Mouse (Mus musculus): ENCODE results near the gene Cib3.

The Cib3 gene

DNA sequence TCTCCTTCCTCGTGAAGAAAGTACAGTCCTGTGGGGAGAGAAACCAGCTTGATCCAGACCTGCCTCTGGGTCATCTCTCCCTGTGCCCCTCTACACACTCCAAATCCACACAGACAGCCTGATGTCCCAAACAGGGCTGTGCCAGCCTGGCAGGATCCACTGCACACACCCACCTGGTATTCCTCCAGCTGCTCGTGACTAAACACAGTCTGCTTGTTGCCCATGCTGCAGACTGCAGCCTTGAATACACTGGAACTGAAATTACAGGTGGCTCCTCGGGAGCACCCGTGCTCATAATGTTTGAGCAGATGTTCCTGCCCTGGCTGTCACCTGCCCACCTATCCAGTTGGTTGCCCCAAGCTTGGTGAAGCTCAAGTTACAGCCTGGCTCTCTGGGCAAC, at the start of gene Cib3:
TSS of gene Cib3 (minus strand) at position 87 of the 400 bp plus-strand sequence.
- peak; percentile 17 for DNase-seq (ENCODE audit: low spot score)

- no peak for DNase-seq (ENCODE audit: low spot score)
Measured at GRCm38 (mm10) chr8:72261872-72262271, 49.2 kb upstream of the Cib3 start.

GRCm38 (mm10) chr8:72261431-72261830, 48.8 kb upstream of the Cib3 start:
- DNase-seq (ENCODE audit: low spot score) = no peak

DNA sequence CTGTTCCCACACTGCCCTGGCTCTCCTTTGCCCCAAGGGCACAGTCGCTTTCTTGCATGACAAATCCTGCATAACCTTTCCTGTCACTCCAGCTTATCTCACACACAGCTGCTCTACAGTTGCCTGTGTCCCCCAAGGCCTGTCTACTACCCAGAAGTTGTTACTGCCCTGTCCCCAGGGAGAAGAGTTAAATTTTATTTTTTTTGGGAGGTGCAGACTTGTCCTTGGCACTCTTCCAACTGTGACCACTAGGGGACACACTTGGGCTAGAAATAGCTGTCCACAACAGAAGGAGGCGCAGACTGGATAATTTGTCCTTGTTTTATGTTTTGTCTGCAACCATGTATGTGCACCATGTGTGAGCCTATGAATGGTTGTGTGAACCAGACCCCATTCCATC, 48.4 kb upstream of the Cib3 start:
- DNase-seq (ENCODE audit: low spot score) = peak; percentile 32

DNA sequence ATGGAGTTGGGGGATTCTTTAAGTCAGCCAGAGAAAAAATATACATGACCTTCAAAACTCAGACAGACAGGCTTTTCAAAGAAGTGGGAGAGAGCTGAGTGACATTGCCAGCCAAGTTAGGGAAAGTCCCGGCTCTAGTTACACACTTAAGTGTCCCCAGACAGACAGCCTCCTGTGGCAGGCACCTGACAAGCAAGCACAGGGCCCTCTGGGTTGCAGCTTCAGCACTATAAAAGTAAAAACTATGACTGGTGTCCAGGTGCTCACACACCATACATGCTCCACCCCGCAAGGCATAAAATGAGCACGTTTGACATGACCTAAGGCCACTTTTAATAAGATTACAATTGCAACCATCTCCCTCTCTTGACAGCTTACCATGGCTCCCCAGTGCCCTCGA, 47.9 kb upstream of the Cib3 start:
- DNase-seq (ENCODE audit: low spot score) = no peak

GRCm38 (mm10) chr8:72259862-72260261, 47.2 kb upstream of the Cib3 start:
- no peak for DNase-seq (ENCODE audit: low spot score)

DNA sequence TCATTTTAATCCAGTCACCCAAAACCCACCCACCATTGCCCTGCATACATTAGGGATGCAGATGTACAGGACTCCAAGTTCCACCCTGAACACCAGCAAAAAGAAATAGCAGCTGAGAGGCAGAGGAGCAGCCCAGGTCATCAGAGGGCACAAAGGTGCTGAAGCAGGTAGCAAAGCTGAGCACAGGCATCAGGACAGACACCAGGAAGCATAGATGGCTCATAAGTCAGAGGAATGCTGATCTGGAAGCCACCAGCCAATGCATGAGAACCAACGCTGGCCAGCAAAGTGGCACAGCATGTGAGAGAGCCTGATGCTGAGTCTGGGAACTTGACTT, 45.2 kb upstream of the Cib3 start:
- no peak for DNase-seq (ENCODE audit: low spot score)

- DNase-seq (ENCODE audit: low spot score) = peak; percentile 35
Measured at GRCm38 (mm10) chr8:72257171-72257901, 44.7 kb upstream of the Cib3 start.

- DNase-seq (ENCODE audit: low spot score) = no peak
Measured at GRCm38 (mm10) chr8:72244610-72245009, 32.0 kb upstream of the Cib3 start.

DNA sequence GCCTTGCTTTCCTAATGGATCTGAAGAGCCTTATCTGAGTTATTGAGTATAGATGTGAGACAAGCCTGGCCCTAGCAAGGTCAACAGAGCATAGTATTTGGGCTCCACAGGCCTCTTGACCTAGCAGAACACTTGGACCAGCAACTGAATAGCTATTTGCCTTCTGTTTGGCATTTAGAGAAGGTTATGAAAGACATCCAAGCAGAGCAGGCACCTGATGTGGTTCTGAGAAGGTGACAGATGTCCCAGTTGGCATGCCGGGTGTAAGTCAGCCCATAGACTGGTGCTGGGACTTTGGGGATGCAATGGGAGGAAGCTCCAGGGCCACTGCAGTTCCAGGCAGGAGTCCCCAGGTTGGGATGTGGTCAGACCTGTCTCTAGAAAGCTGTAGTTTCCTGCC, 29.6 kb upstream of the Cib3 start:
- DNase-seq (ENCODE audit: low spot score) = no peak

DNA sequence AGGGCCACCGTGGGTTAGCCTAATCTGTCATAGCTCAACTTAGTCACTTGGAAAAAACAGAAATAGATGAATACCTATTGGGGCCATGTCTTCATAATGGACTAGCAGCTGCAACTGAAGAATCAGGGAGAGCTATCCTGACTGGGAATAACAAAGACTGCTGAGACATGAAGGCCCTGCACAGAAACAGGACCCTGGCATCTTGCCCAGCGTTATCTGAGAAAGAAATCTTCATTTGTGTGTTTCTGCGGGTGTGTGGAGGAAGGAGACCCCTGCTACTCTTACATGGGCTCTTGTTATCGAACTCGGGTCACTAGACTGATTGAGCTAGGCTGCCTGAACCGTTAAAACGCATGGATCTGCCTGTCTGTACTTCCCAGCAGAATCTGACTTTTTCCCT, 28.3 kb upstream of the Cib3 start:
- no peak for DNase-seq (ENCODE audit: low spot score)

- DNase-seq (ENCODE audit: low spot score) = peak; percentile 34
Measured at GRCm38 (mm10) chr8:72240403-72240763, 27.7 kb upstream of the Cib3 start.

DNA sequence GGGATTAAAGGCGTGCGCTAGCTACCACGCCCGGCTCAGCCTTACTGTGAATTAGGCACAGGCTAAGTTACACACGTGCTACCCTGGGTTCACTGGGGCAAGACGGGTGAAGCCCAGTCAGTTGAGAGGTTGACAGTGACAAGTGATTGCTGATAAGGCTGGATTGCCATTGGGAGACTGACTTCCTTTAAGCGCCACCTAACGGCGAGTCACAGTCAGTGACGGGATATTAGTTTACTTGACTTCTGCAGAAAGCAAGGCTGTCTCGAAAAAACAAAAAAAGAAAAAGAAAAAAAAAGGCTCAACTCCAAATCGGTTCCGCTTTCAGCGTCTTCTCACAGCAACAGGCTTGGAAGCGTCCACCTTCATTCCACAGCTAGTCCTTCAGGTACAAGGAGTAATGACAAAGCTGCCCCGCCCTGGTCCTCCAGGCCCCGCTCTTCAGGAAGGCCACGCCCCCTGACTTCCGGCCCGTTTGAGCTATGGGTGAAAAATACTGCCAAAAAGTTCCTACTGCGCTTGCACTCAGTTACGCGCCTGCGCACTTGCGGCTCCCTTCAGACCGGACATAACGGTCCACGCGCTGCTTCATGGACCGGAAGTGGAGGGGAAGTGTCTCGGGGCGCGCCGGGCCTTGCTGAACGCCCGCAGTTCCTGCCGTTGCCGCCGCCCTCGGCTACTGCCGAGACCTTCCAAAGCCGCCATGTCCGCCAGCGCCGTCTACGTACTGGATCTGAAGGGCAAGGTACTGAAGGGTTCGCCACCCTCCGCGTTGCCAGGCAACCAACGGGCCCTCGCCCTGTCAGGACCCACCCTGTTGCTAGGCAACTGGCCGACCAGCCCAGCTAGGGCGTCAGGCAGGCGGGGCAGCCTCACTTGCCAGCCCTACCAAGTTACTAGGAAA, 27.1 kb upstream of the Cib3 start, which contains the start of gene Ap1m1:
TSS of gene Ap1m1 (plus strand) at position 520 of the 904 bp plus-strand sequence.
- DNase-seq (ENCODE audit: low spot score) = peak; percentile 98

DNA sequence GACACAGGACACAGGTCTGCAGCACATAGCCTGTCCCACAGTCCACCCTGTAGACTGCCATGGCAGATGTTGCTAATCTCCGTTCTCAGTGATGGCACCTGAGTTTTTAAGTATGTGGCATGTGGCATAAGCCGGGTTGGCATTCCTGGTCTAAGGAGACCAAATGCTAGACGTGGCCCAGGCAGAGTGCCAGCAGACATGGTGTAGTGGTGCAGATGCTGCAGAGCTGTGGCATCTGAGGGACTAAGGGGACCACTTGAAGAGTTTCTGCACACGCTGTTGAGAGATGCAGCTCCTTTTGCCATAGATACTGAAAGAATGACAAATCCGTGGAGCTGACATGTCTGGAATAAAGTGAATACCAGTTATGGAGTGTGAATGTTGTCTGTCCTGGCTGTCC, 10.0 kb upstream of the Cib3 start:
- no peak for DNase-seq (ENCODE audit: low spot score)

GRCm38 (mm10) chr8:72220758-72221157, 8.1 kb upstream of the Cib3 start:
- no peak for DNase-seq (ENCODE audit: low spot score)

GRCm38 (mm10) chr8:72219541-72220363, 7.1 kb upstream of the Cib3 start, which contains the start of gene Fam32a:
Gene Fam32a (plus strand): TSS chr8:72219730.
- peak; percentile 93 for DNase-seq (ENCODE audit: low spot score)

GRCm38 (mm10) chr8:72218781-72219540, 6.3 kb upstream of the Cib3 start:
- DNase-seq (ENCODE audit: low spot score) = no peak

DNA sequence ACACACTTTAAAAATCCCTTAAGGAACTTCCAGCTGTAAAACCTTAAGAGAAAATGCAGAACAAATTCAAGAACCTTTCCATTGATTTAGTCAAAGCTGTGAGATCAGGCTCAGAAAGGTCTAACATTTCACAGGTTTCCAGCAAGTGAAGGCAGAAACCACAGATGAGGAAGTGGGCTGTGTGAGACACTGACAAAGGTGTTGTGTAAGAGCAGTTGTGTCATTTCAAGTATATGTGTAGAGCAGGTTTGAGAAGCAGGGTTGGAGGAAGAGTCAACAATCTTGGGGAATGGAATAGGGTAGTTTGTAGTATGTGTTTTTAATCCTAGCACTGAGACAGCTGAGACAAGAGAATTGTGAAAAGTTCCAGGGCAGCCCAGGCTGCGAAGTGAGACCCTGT, 3.2 kb upstream of the Cib3 start:
- DNase-seq (ENCODE audit: low spot score) = no peak

GRCm38 (mm10) chr8:72215060-72215459, 2.4 kb upstream of the Cib3 start:
- no peak for DNase-seq (ENCODE audit: low spot score)

DNA sequence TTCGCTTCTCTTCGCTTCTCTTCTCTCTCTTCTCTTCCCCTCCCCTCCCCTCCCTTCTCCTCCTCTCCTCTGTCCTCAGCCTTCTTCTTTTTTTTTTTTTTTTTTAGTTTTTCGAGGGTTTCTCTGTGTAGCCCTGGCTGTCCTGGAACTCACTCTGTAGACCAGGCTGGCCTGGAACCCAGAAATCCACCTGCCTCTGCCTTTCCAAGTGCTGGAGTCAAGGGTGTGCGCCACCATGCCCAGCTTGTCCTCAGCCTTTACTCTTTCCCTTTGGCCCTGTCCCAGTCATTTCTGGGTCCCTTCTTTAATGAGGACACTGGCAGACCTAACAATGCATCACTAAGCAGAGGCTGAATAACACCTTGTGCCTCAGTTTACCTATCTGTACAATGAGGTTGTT, 899 bp upstream of the Cib3 start, which contains the start of gene Gm11034:
TSS of gene Gm11034 (minus strand) at position 101 of the 400 bp plus-strand sequence.
- DNase-seq (ENCODE audit: low spot score) = no peak

DNA sequence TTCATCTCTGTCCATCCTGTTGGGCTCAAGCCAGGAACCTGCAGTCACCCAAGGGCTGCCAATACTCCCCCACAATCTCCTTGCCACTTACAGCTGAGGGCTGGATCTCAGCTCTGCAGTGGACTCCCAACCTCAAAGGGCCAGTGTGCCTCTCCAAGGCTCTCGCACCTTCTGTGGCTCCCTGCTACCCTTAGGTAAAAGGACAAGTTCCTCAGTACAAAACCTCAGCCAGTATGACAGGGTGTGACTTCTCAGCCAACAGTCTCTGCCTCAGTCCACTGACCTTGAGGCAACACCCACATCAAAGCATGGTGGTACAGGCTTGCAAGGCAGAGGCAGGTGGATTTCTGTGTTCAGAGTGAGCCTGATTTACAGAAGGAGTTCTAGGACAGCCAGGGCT, 791 bp downstream of the Cib3 start:
- no peak for DNase-seq (ENCODE audit: low spot score)

GRCm38 (mm10) chr8:72210710-72211109, 1.9 kb downstream of the Cib3 start:
- no peak for DNase-seq (ENCODE audit: low spot score)

All from layer of hippocampus, adult 11-12 months (tissue).